Mouse (Mus musculus) urinary bladder, postnatal 25 days (tissue): ENCODE results near the gene Olfr46.
"Not testable (repeated sequence)": the region's sequence is repeated elsewhere in the genome, so short reads cannot be mapped to it uniquely, and the experiment has no call there.

Experiments
- DNase-seq: peaks from one replicate; pipeline ENCODE4 v3.0.0; 2022; ENCODE audit warnings: low spot score

Gene Olfr46

DNA sequence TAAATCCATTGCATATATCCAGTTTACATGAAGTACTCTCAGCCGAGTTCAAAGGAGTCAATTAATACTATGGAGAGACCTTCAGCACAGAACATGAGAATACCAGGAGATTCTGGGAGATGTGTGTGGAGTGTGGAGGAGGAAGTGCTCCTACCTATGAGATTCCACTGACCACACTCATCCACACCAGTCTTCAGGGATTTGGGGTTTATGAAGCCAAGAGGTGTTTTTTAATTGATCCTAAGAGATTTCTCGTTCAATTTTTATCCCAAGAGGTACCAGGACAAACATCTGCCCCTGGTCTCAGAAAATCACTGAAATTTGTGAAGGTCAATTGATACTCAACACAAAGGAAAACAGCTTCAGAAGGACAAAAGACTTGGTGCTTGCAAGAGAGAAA is at the start of gene Olfr46:
TSS of gene Olfr46 (plus strand) at position 301 of the 400 bp plus-strand sequence.
- not testable (repeated sequence) for DNase-seq

DNA sequence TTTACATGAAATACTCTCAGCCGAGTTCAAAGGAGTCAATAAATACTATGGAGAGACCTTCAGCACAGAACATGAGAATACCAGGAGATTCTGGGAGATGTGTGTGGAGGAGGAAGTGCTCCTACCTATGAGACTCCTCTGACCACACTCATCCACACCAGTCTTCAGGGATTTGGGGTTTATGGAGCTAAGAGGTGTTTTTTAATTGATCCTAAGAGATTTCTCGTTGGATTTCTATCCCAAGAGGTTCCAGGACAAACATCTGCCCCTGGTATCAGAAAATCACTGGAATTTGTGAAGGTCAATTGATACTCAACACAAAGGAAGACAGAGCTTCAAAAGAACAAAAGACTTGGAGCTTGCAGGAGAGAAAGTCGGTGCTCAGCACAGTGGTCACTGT is 33.5 kb upstream of the Olfr46 start, which contains the start of gene Olfr538:
TSS of gene Olfr538 (plus strand) at position 301 of the 400 bp plus-strand sequence.
- DNase-seq = no peak

GRCm38 (mm10) chr7:140628670-140629069 is 27.6 kb downstream of the Olfr46 start, which contains the start of gene Olfr61:
Gene Olfr61, plus strand, starts transcription at chr7:140628970.
- DNase-seq = not testable (repeated sequence)

DNA sequence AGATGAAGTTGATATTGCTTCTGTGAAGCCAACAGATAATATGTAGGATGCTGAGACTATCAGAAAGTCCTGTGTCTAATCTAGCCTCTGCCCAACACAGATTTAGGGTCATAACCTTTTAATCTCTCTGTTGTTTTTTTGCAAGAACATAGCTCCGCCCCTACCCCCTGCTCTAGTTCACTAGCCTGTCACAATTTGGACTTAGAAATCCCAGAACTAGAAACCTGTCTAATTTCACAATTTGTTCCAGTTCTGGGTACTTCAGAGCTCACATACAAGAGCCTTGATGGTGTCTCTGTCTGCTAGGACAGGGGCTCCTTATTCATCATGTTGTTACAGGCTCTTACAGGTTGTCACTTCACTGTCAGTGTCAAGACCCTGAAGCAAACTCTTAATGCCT is 29.5 kb downstream of the Olfr46 start:
- DNase-seq = no peak

GRCm38 (mm10) chr7:140646152-140646551 is 45.1 kb downstream of the Olfr46 start, which contains the start of gene Olfr53:
Gene Olfr53, plus strand, starts transcription at chr7:140646452.
- no peak for DNase-seq

GRCm38 (mm10) chr7:140659630-140660029 is 58.6 kb downstream of the Olfr46 start, which contains the start of gene Olfr539:
Gene Olfr539, plus strand, starts transcription at chr7:140659930.
- no peak for DNase-seq
